Mouse (Mus musculus): ENCODE results near the gene Gm17535. TPM values are rescaled to one million over a fixed set of nuclear protein-coding genes. Genes with fewer than 3 reads are reported as not detected.
A peak's percentile ranks its signal among the peaks of the same experiment; 100 is the strongest.
"Not testable (repeated sequence)": the region's sequence is repeated elsewhere in the genome, so short reads cannot be mapped to it uniquely, and the experiment has no call there.

The Gm17535 gene
- polyA plus RNA-seq, 1 experiment from 2014 or later: not detected

DNA sequence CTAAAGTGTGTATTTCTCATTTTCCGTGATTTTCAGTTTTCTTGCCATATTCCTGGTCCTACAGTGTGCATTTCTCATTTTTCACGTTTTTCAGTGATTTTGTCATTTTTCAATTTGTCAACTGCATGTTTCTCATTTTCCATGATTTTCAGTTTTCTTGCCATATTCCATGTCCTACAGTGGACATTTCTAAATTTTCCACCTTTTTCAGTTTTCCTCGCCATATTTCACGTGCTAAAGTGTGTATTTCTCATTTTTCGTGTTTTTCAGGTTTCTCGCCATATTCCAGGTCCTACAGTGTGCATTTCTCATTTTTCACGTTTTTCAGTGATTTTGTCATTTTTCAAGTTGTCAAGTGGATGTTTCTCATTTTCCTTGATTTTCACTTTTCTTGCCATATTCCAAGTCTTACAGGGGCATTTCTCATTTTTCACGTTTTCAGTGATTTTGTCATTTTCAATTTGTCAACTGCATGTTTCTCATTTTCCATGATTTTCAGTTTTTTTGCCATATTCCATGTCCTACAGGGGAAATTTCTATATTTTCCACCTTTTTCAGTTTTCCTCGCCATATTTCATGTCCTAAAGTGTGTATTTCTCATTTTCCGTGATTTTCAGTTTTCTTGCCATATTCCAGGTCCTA is 3.6 kb upstream of the Gm17535 start:
- H3K9me3 ChIP-seq (ENCODE audit: control insufficient read depth, low read length); H3K36me3 ChIP-seq (ENCODE audit: control insufficient read depth, insufficient read depth, low read length); H3K27me3 ChIP-seq (replicated peaks; ENCODE audit: control insufficient read depth, insufficient read depth, low read length); ATAC-seq (replicated peaks; ENCODE audit: low FRiP score); H3K4me3 ChIP-seq (ENCODE audit: low read depth, low read length); H3K4me2 ChIP-seq; H3K27ac ChIP-seq (ENCODE audit: low read depth, low read length); H3K9ac ChIP-seq (ENCODE audit: low read depth, low read length); H3K4me1 ChIP-seq (replicated peaks; ENCODE audit: control insufficient read depth, insufficient read depth, low read length): not testable (repeated sequence)
- DNase-seq (ENCODE audit: low spot score): peak; percentile 76
- 49% methylated on average over 2 of the region's 10 CpGs for WGBS

DNA sequence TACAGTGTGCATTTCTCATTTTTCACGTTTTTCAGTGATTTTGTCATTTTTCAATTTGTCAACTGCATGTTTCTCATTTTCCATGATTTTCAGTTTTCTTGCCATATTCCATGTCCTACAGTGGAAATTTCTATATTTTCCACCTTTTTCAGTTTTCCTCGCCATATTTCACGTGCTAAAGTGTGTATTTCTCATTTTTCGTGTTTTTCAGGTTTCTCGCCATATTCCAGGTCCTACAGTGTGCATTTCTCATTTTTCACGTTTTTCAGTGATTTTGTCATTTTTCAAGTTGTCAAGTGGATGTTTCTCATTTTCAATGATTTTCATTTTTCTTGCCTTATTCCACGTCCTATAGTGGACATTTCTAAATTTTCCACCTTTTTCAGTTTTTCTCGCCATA is 2.2 kb downstream of the Gm17535 start, which contains the start of gene Gm10715:
TSS of gene Gm10715 (plus strand) at position 301 of the 400 bp plus-strand sequence.
- H3K4me2 ChIP-seq; DNase-seq (ENCODE audit: low spot score); H3K4me3 ChIP-seq (ENCODE audit: low read depth, low read length); H3K36me3 ChIP-seq (ENCODE audit: control insufficient read depth, insufficient read depth, low read length); H3K9me3 ChIP-seq (ENCODE audit: control insufficient read depth, low read length); ATAC-seq (replicated peaks; ENCODE audit: low FRiP score); H3K4me1 ChIP-seq (replicated peaks; ENCODE audit: control insufficient read depth, insufficient read depth, low read length); H3K9ac ChIP-seq (ENCODE audit: low read depth, low read length); H3K27me3 ChIP-seq (replicated peaks; ENCODE audit: control insufficient read depth, insufficient read depth, low read length); H3K27ac ChIP-seq (ENCODE audit: low read depth, low read length): not testable (repeated sequence)
- WGBS: 71% methylated on average over 6 of the region's 8 CpGs

DNA sequence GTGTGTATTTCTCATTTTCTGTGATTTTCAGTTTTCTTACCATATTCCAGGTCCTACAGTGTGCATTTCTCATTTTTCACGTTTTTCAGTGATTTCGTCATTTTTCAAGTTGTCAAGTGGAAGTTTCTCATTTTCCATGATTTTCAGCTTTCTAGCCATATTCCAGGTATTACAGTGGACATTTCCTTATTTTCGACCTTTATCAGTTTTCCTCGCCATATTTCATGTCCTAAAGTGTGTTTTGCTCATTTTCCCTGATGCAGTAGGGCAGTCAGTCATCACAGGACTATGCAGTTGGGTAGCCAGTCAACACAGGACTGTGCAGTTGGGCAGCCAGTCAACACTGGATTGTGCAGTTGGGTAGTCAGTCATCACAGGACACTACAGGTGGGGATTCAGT is 3.8 kb downstream of the Gm17535 start:
- H3K4me2 ChIP-seq; ATAC-seq (replicated peaks; ENCODE audit: low FRiP score); H3K4me1 ChIP-seq (replicated peaks; ENCODE audit: control insufficient read depth, insufficient read depth, low read length); H3K27ac ChIP-seq (ENCODE audit: low read depth, low read length); H3K9me3 ChIP-seq (ENCODE audit: control insufficient read depth, low read length); H3K36me3 ChIP-seq (ENCODE audit: control insufficient read depth, insufficient read depth, low read length); DNase-seq (ENCODE audit: low spot score); H3K27me3 ChIP-seq (replicated peaks; ENCODE audit: control insufficient read depth, insufficient read depth, low read length); H3K9ac ChIP-seq (ENCODE audit: low read depth, low read length); H3K4me3 ChIP-seq (ENCODE audit: low read depth, low read length): not testable (repeated sequence)
- WGBS: 61% methylated on average over 4 of the region's 4 CpGs

Small RNA genes lying within 50 kb of the gene (microRNA-seq; reads per million reads assigned to microRNA genes)
- gene Mir101c (ENCODE audit: borderline number of aligned reads): not detected

Other genes with a start within 250 kb of the Gm17535 start
- not detected in 2 replicates for gene Gm10722, start 33.7 kb upstream of the Gm17535 start, polyA plus RNA-seq (2014; fragmentation: Nextera tagmentation; extraction: Ambion mirVana)
- gene Gm11168, start 31.3 kb upstream of the Gm17535 start, polyA plus RNA-seq (2014; fragmentation: Nextera tagmentation; extraction: Ambion mirVana): not detected in 2 replicates
- gene Gm10721, start 21.5 kb upstream of the Gm17535 start, polyA plus RNA-seq (2014; fragmentation: Nextera tagmentation; extraction: Ambion mirVana): not detected in 2 replicates
- gene Gm10720, start 18.9 kb upstream of the Gm17535 start, polyA plus RNA-seq (2014; fragmentation: Nextera tagmentation; extraction: Ambion mirVana): not detected in 2 replicates
- not detected in 2 replicates for gene Gm10719, start 17.2 kb upstream of the Gm17535 start, polyA plus RNA-seq (2014; fragmentation: Nextera tagmentation; extraction: Ambion mirVana)
- gene Gm10718, start 11.1 kb upstream of the Gm17535 start, polyA plus RNA-seq (2014; fragmentation: Nextera tagmentation; extraction: Ambion mirVana): not detected in 2 replicates
- not detected in 2 replicates for gene Gm10717, start 9.2 kb upstream of the Gm17535 start, polyA plus RNA-seq (2014; fragmentation: Nextera tagmentation; extraction: Ambion mirVana)
- gene Gm10715, start 2.3 kb downstream of the Gm17535 start, polyA plus RNA-seq (2014; fragmentation: Nextera tagmentation; extraction: Ambion mirVana): not detected in 2 replicates